Mouse (Mus musculus) limb, embryonic 10.5 days (tissue): ENCODE results near the gene 4930512M02Rik. TPM values are rescaled to one million over a fixed set of nuclear protein-coding genes. Genes with fewer than 3 reads are reported as not detected.

Source experiments
- DNase-seq: peaks from one replicate; pipeline ENCODE4 v3.0.0-alpha.2; 2017; ENCODE audit warnings: low spot score
- H3K27ac ChIP-seq: fragments of 300-500 bp; sonication (generic); 2 replicates; pipeline ENCODE4 v1.5.1; 2016; ENCODE audit warnings: mild to moderate bottlenecking
- H3K27me3 ChIP-seq: fragments of 300-500 bp; sonication (generic); 2 replicates; pipeline ENCODE4 v1.6.1; 2016; ENCODE audit warnings: low read depth, mild to moderate bottlenecking; ENCODE audit not compliant: poor library complexity, severe bottlenecking
- H3K36me3 ChIP-seq: fragments of 300-500 bp; sonication (generic); 2 replicates; pipeline ENCODE4 v1.6.1; 2016; ENCODE audit warnings: mild to moderate bottlenecking, moderate library complexity
- H3K4me1 ChIP-seq: fragments of 300-500 bp; sonication (generic); 2 replicates; pipeline ENCODE4 v1.6.1; 2016
- H3K4me3 ChIP-seq: fragments of 300-500 bp; sonication (generic); 2 replicates; pipeline ENCODE4 v1.5.1; 2016; ENCODE audit warnings: mild to moderate bottlenecking, moderate library complexity
- H3K9me3 ChIP-seq: fragments of 300-500 bp; sonication (generic); replicated peaks from 2 replicates; pipeline ENCODE4 v1.6.1; 2016; ENCODE audit warnings: mild to moderate bottlenecking
- WGBS: fragments of 180-500 bp; shearing (Covaris S2); methylation state at CpG from one replicate; pipeline ENCODE4 v1.1.7; 2016; 5-methylcytosine and 5-hydroxymethylcytosine counted together
- polyA plus RNA-seq: library from polyadenylated mRNA; unstranded; fragments of >200 nt; fragmentation: Nextera tagmentation; extraction: Ambion mirVana; gene quantifications from 2 replicates; pipeline ENCODE4 v1.2.1, GENCODE M21; 2016

Gene 4930512M02Rik
- polyA plus RNA-seq, 1 experiment from 2014 or later, result not detected

- no peak overlapping the region for H3K27ac ChIP-seq
Observed at GRCm38 (mm10) chr11:11624073-11624705, 3.4 kb downstream of the 4930512M02Rik start.

GRCm38 (mm10) chr11:11609243-11609642 is 18.4 kb downstream of the 4930512M02Rik start:
- no peak for DNase-seq
- peaks cover 3% of the 10 kb centered on the region for H3K9me3 ChIP-seq
- 85% methylated on average over 2 of the region's 2 CpGs for whole genome bisulfite sequencing
- no peaks in the 10 kb centered on the region for H3K27me3 ChIP-seq
- H3K4me3 ChIP-seq, result no peak overlapping the region
- no peaks in the 10 kb centered on the region for H3K36me3 ChIP-seq
- no peak overlapping the region for H3K27ac ChIP-seq
- H3K4me1 ChIP-seq, result no peaks in the 10 kb centered on the region

More at GRCm38 (mm10) chr11:11624073-11624705, 3.4 kb downstream of the 4930512M02Rik start:
- WGBS, result 77% methylated on average over 4 of the region's 4 CpGs
- no peaks in the 10 kb centered on the region for H3K36me3 ChIP-seq
- no peaks in the 10 kb centered on the region for H3K4me1 ChIP-seq
- H3K4me3 ChIP-seq, result no peak overlapping the region
- DNase-seq, result no peak
- no peaks in the 10 kb centered on the region for H3K27me3 ChIP-seq
- H3K9me3 ChIP-seq, result no peaks in the 10 kb centered on the region

GRCm38 (mm10) chr11:11587327-11587726 is 40.3 kb downstream of the 4930512M02Rik start:
- Histone ChIP-seq H3K27ac (no peak overlapping the region), H3K27me3 (no peaks in the 10 kb centered on the region), H3K4me3 (no peak overlapping the region), H3K36me3 (no peaks in the 10 kb centered on the region), H3K4me1 (no peaks in the 10 kb centered on the region), H3K9me3 (no peaks in the 10 kb centered on the region)
- DNase-seq, result no peak
- 89% methylated on average over 2 of the region's 2 CpGs for WGBS

- H3K4me1 ChIP-seq, result no peaks in the 10 kb centered on the region
- no peaks in the 10 kb centered on the region for H3K36me3 ChIP-seq
- 94% methylated on average over 1 of the region's 1 CpGs for WGBS
- no peaks in the 10 kb centered on the region for H3K9me3 ChIP-seq
- H3K27me3 ChIP-seq, result no peaks in the 10 kb centered on the region
- DNase-seq, result no peak
- H3K4me3 ChIP-seq, result no peak overlapping the region
- H3K27ac ChIP-seq, result no peak overlapping the region
Observed at GRCm38 (mm10) chr11:11586423-11586822, 41.2 kb downstream of the 4930512M02Rik start.

GRCm38 (mm10) chr11:11573691-11574090 is 53.9 kb downstream of the 4930512M02Rik start:
- H3K36me3 ChIP-seq, result no peaks in the 10 kb centered on the region
- 70% methylated on average over 6 of the region's 6 CpGs for WGBS
- H3K4me1 ChIP-seq, result no peaks in the 10 kb centered on the region
- H3K4me3 ChIP-seq, result no peak overlapping the region
- no peaks in the 10 kb centered on the region for H3K9me3 ChIP-seq
- no peak for DNase-seq
- no peaks in the 10 kb centered on the region for H3K27me3 ChIP-seq
- H3K27ac ChIP-seq, result no peak overlapping the region

- no peak for DNase-seq
- no peaks in the 10 kb centered on the region for H3K9me3 ChIP-seq
- no peaks in the 10 kb centered on the region for H3K27me3 ChIP-seq
Observed at GRCm38 (mm10) chr11:11570747-11571146, 56.9 kb downstream of the 4930512M02Rik start.

GRCm38 (mm10) chr11:11569466-11570132 is 58.0 kb downstream of the 4930512M02Rik start:
- H3K4me3 ChIP-seq, result no peak overlapping the region
- 64% methylated on average over 4 of the region's 4 CpGs for WGBS

More at GRCm38 (mm10) chr11:11570747-11571146, 56.9 kb downstream of the 4930512M02Rik start:
- H3K4me3 ChIP-seq, result no peak overlapping the region
- no peak overlapping the region for H3K27ac ChIP-seq
- H3K36me3 ChIP-seq, result no peaks in the 10 kb centered on the region
- no peaks in the 10 kb centered on the region for H3K4me1 ChIP-seq

GRCm38 (mm10) chr11:11568033-11568432 is 59.6 kb downstream of the 4930512M02Rik start:
- DNase-seq, result no peak
- WGBS, result 86% methylated on average over 2 of the region's 2 CpGs

More at GRCm38 (mm10) chr11:11569466-11570132, 58.0 kb downstream of the 4930512M02Rik start:
- Histone ChIP-seq H3K27ac (no peak overlapping the region), H3K9me3 (no peaks in the 10 kb centered on the region), H3K27me3 (no peaks in the 10 kb centered on the region), H3K36me3 (no peaks in the 10 kb centered on the region), H3K4me1 (no peaks in the 10 kb centered on the region)
- DNase-seq, result no peak

GRCm38 (mm10) chr11:11565146-11565820 is 62.4 kb downstream of the 4930512M02Rik start:
- 82% methylated on average over 6 of the region's 6 CpGs for WGBS
- H3K9me3 ChIP-seq, result no peaks in the 10 kb centered on the region
- H3K4me3 ChIP-seq, result no peak overlapping the region
- no peaks in the 10 kb centered on the region for H3K36me3 ChIP-seq
- no peaks in the 10 kb centered on the region for H3K4me1 ChIP-seq
- no peaks in the 10 kb centered on the region for H3K27me3 ChIP-seq
- no peak overlapping the region for H3K27ac ChIP-seq
- no peak for DNase-seq

More at GRCm38 (mm10) chr11:11568033-11568432, 59.6 kb downstream of the 4930512M02Rik start:
- Histone ChIP-seq H3K4me1 (no peaks in the 10 kb centered on the region), H3K4me3 (no peak overlapping the region), H3K9me3 (no peaks in the 10 kb centered on the region), H3K36me3 (no peaks in the 10 kb centered on the region), H3K27me3 (no peaks in the 10 kb centered on the region), H3K27ac (no peak overlapping the region)

GRCm38 (mm10) chr11:11564266-11565044 is 63.2 kb downstream of the 4930512M02Rik start:
- Histone ChIP-seq H3K9me3 (no peaks in the 10 kb centered on the region), H3K4me3 (no peak overlapping the region), H3K27me3 (no peaks in the 10 kb centered on the region), H3K27ac (no peak overlapping the region), H3K36me3 (no peaks in the 10 kb centered on the region), H3K4me1 (no peaks in the 10 kb centered on the region)
- DNase-seq, result no peak
- 87% methylated on average over 7 of the region's 7 CpGs for WGBS

GRCm38 (mm10) chr11:11561118-11561517 is 66.5 kb downstream of the 4930512M02Rik start:
- WGBS, result 93% methylated on average over 6 of the region's 6 CpGs

GRCm38 (mm10) chr11:11559099-11559686 is 68.4 kb downstream of the 4930512M02Rik start:
- Histone ChIP-seq H3K9me3 (no peaks in the 10 kb centered on the region), H3K4me3 (no peak overlapping the region), H3K36me3 (no peaks in the 10 kb centered on the region), H3K4me1 (no peaks in the 10 kb centered on the region), H3K27ac (no peak overlapping the region), H3K27me3 (no peaks in the 10 kb centered on the region)
- no peak for DNase-seq
- 89% methylated on average over 7 of the region's 7 CpGs for WGBS

More at GRCm38 (mm10) chr11:11561118-11561517, 66.5 kb downstream of the 4930512M02Rik start:
- no peaks in the 10 kb centered on the region for H3K4me1 ChIP-seq
- no peaks in the 10 kb centered on the region for H3K9me3 ChIP-seq
- no peaks in the 10 kb centered on the region for H3K27me3 ChIP-seq
- H3K36me3 ChIP-seq, result no peaks in the 10 kb centered on the region
- no peak overlapping the region for H3K27ac ChIP-seq
- H3K4me3 ChIP-seq, result no peak overlapping the region
- DNase-seq, result no peak
